ENCODE assay signal across 14 mouse cellular contexts in genomic region chr9:104123622-104124021, GRCm38 (mm10). TPM values are rescaled to one million over a fixed set of nuclear protein-coding genes. Genes with fewer than 3 reads are reported as not detected.
DNase-seq lines count a peak whose midpoint lies in the region; TF ChIP-seq lines count a peak whose summit lies in the region.
"Had no signal": no experiment of that assay in that cellular context is flagged by ENCODE, and none has a peak within 500 bp of the region (broad histone marks: within the 10 kb centered on the region; RNA-seq: fewer than 3 reads in every experiment).

No protein-coding gene starts in this region.

- H3K36me3 ChIP-seq in kidney, adult 2 months (ENCODE audit: control insufficient read depth, insufficient read depth, low read length): no peaks in the 10 kb centered on the region
- H3K36me3 ChIP-seq: heart, embryonic 13.5 days; limb, embryonic 12.5 days; lung, embryonic 15.5 days had no signal

- no peak overlapping the region for H3K4me3 ChIP-seq in kidney, adult 2 months (ENCODE audit: insufficient read depth, low read depth, low read length)
- H3K4me3 ChIP-seq: heart, embryonic 13.5 days; limb, embryonic 12.5 days; lung, embryonic 15.5 days had no signal

- H3K27ac ChIP-seq in kidney, adult 2 months (ENCODE audit: insufficient read depth, low read depth, low read length): no peak overlapping the region
- H3K27ac ChIP-seq: heart, embryonic 13.5 days; lung, embryonic 15.5 days had no signal

- peak; percentile 15 for DNase-seq in adrenal gland, postnatal 14 days
- no peak for DNase-seq in adrenal gland, postnatal 10 days
- peak; percentile 5 for DNase-seq in kidney, adult 2 months
- no peak for DNase-seq in kidney, postnatal 25 days
- DNase-seq in retina, postnatal 1 day: peak; percentile 28
- DNase-seq in retina, embryonic 14.5 days (ENCODE audit: low spot score): no peak
- no peak for DNase-seq in adipocyte (ENCODE audit: low spot score)
- DNase-seq in urinary bladder, postnatal 25 days (ENCODE audit: low spot score): no peak
- DNase-seq: cerebellum, postnatal 14 days; gastrocnemius, postnatal 14 days; spleen, adult 18-20 months had no signal

- no peak for TF ChIP-seq POLR2A in kidney, adult 2 months (IDR thresholded peaks at IDR 0.05; ENCODE audit: low read depth, low read length)

- H3K27me3 ChIP-seq in kidney, adult 2 months (replicated peaks; ENCODE audit: control insufficient read depth, insufficient read depth, low read length): no peaks in the 10 kb centered on the region
- H3K27me3 ChIP-seq: heart, embryonic 13.5 days; limb, embryonic 12.5 days; lung, embryonic 15.5 days had no signal

- H3K4me1 ChIP-seq in kidney, adult 2 months (ENCODE audit: control insufficient read depth, insufficient read depth, low read length): no peaks in the 10 kb centered on the region
- H3K4me1 ChIP-seq: lung, embryonic 15.5 days had no signal

- WGBS in kidney, adult 2 months: 49% methylated on average over 5 of the region's 5 CpGs

- TF ChIP-seq CTCF in kidney, adult 2 months (conservative IDR thresholded peaks at IDR 0.05; ENCODE audit: insufficient read depth, insufficient read length, low read depth, low read length): no peak

RNA-seq across cellular contexts. Expression of gene Ackr4, which starts 3.1 kb away (rescaled TPM):
- 0.33 and 1.6 TPM in 2 replicates for total RNA-seq in adrenal gland, postnatal 14 days (2021)
- 1 to 10 TPM; 1.6 to 2.0 TPM for total RNA-seq in adrenal gland, postnatal 10 days (2021)
- 0.35 and 0.64 TPM in 2 replicates for polyA plus RNA-seq in kidney, adult 2 months (2012; rRNA removed)

Comparison
In these comparisons a context has a peak if more than half of its experiments do, and no peak if none do; other contexts are left out.
1. DNase-seq: peak in adrenal gland, postnatal 14 days (single experiment), kidney, adult 2 months (single experiment) and retina, postnatal 1 day (single experiment); none in adrenal gland, postnatal 10 days (single experiment), kidney, postnatal 25 days (0 of 2), retina, embryonic 14.5 days (single experiment), adipocyte (single experiment) and urinary bladder, postnatal 25 days (single experiment).